Mouse (Mus musculus): ENCODE measurements at regions not wholly inside any gene's neighbourhood (a gene's known extent, or its start where the extent isn't known, plus 50 kb on each side); places are given as distances from the start of the nearest gene placed in this dataset.

DNA sequence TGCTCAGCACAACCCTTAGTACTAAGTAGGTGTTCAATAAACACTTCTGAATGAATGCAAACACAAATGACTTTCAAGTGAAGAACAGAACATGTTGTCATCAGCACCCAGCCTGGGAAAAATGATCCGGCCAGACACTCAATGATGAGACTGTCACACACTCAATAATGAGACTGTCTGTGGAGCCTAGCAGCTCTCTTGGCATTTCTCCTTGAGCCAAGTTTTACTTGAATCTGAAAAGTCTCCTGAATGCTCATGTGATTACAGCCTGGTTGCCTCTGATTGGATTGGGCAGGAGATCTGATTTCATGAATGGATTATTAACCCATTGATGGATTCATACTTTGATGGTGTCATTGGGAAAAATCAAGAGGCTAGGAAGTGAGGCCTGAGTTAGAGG is 161.3 kb upstream of the Ap5m1 start:
- TF ChIP-seq POLR2A (IDR thresholded peaks at IDR 0.05; ENCODE audit: low read depth, low read length) (no peak), RAD21 (IDR thresholded peaks at IDR 0.05; ENCODE audit: low read depth, low read length) (no peak), USF2 (conservative IDR thresholded peaks at IDR 0.05; ENCODE audit: low read depth, low read length) (no peak), EP300 (IDR thresholded peaks at IDR 0.05; ENCODE audit: low read length) (no peak), ZNF384 (IDR thresholded peaks at IDR 0.05; ENCODE audit: low read depth, low read length) (no peak), PAX5 (IDR thresholded peaks at IDR 0.05; ENCODE audit: low read length) (no peak), CHD2 (IDR thresholded peaks at IDR 0.05; ENCODE audit: low read length) (no peak), ZC3H11A (IDR thresholded peaks at IDR 0.05; ENCODE audit: low read depth, low read length) (no peak)
